Mouse (Mus musculus): ENCODE measurements around the gene Lsamp. TPM values are rescaled to one million over a fixed set of nuclear protein-coding genes. Genes with fewer than 3 reads are reported as not detected.

Lsamp gene
- polyA plus RNA-seq, 1 experiment from 2014 or later: 31.1 TPM

DNA sequence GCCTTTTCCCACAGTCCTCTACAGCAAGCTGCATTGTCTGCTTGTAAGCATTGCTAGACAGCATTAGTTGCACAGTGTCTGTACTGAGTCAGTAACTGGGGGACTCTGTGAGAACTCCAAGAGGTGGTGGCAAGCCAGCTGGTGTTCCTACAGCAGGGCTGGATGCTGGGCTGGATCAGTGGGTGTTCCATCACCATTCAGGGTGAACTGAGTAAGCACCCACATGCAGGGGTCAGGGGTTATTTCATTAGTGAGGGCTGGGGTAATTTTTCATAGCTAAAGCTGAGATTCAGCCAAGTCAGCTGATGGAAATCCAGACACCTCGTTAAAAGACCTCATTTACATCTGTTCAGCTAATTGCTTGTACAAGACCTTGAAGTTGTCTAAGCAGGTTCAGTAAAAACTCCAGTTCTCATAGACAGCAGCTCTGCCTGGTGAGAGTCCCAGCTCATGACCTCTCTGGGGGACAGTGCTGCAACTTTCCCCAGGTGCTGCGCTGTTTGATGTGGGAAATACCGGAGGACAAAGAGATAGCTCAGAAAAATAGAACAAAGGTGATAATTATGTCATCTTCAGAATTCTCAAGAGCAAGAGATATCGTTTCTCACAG is 1928.5 kb downstream of the Lsamp start:
- no peak overlapping the region for H3K4me2 ChIP-seq (replicated peaks)
- ATAC-seq (ENCODE audit: low FRiP score): peak; percentile 69
- H3K27me3 ChIP-seq: no peaks in the 10 kb centered on the region
- no peaks in the 10 kb centered on the region for H3K9me3 ChIP-seq (replicated peaks)
- no peak overlapping the region for H3K4me3 ChIP-seq
- H3K9ac ChIP-seq: no peak overlapping the region
- no peaks in the 10 kb centered on the region for H3K36me3 ChIP-seq
- H3K27ac ChIP-seq: no peak overlapping the region
- WGBS: 77% methylated on average over 4 of the region's 4 CpGs
- no peaks in the 10 kb centered on the region; the same call in 1 of the 2 replicates for H3K4me1 ChIP-seq

DNA sequence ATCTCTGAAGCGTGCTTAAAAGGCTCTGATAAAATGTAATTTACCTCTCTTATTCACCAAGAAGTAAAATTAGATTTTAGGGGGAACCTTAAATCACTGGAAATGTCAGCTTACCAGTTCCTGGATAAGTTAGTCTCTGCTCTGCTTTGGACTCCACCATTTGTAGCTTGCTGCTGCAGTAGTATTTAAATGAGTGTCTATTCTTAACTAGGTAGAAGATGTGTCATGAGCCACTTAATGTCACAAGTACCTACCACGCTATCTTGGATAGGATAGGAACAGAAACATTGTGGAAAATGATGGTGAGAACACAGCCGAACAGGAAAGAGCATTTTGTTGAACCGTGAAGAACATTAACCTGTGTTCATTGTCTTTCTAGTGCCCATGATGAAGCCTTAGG is 1929.2 kb downstream of the Lsamp start:
- no peak overlapping the region for H3K9ac ChIP-seq
- no peaks in the 10 kb centered on the region; the same call in 1 of the 2 replicates for H3K4me1 ChIP-seq
- no peaks in the 10 kb centered on the region for H3K9me3 ChIP-seq (replicated peaks)
- no peaks in the 10 kb centered on the region for H3K27me3 ChIP-seq
- H3K4me2 ChIP-seq (replicated peaks): no peak overlapping the region
- ATAC-seq (ENCODE audit: low FRiP score): no peak
- H3K4me3 ChIP-seq: no peak overlapping the region
- H3K36me3 ChIP-seq: no peaks in the 10 kb centered on the region
- 94% methylated on average over 4 of the region's 4 CpGs for WGBS
- H3K27ac ChIP-seq: no peak overlapping the region

DNA sequence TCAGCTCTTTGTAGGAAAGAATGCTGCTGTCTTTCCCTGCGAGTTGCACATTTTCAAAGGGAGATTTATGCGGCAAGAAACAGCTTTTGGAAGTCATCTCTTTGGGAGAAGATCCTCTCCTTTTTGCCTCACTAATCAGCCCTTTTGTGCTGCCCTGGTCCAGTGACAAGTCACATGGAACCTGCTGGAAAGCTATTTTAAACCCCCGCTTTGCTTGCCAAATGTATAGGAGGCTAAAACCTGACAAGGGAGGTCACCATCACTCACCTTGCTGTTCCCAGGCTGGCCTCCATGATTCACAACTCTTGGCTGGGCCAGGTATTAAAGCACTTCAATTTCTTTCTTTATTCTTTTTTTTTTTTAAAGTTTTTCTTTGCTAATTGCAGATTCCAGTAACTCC is 1932.2 kb downstream of the Lsamp start:
- H3K27me3 ChIP-seq: no peaks in the 10 kb centered on the region
- no peak overlapping the region for H3K4me3 ChIP-seq
- 83% methylated on average over 3 of the region's 3 CpGs for WGBS
- no peak overlapping the region for H3K4me2 ChIP-seq (replicated peaks)
- H3K9ac ChIP-seq: no peak overlapping the region
- no peaks in the 10 kb centered on the region; the same call in 1 of the 2 replicates for H3K4me1 ChIP-seq
- H3K36me3 ChIP-seq: no peaks in the 10 kb centered on the region
- H3K27ac ChIP-seq: no peak overlapping the region
- no peak for ATAC-seq (ENCODE audit: low FRiP score)
- no peaks in the 10 kb centered on the region for H3K9me3 ChIP-seq (replicated peaks)

DNA sequence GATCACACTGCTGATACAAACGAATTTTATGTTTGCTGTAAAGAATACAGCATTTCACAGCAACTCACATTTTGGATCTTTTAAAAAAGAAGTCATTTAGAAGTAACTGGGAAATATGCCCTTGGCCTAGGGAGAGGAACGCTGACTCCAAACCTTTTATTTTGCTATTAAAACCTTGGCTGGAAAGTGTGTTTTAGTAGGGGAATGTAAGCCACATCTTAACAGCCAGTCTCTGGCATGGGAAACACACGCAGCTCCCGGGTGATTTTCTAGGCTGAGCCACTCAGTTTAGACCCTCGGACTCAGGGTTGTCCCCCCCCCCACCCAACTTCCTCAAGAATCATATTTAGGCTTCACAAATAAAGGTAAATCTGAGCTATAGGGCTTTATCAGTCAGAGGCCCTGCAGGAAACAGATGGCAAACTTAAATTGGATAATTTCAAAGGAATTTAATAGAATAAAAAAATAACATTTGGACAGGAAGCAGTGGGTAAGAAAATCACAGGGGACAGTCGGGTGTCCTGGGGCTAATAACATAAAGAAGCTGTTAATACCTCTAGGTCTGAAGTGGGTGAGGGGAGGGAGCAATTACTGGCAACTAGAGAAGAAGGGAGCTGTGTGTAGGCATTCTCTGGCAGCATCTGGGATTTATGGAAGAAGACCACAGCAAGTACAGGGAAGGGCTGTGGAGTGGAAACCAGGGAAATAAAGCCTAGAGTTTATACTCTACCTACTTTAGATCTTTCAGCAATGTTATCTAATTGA is 1933.1 kb downstream of the Lsamp start:
- Histone ChIP-seq H3K9me3 (replicated peaks) (no peaks in the 10 kb centered on the region), H3K27ac (no peak overlapping the region), H3K36me3 (no peaks in the 10 kb centered on the region), H3K9ac (no peak overlapping the region), H3K27me3 (no peaks in the 10 kb centered on the region), H3K4me1 (no peaks in the 10 kb centered on the region; the same call in 1 of the 2 replicates), H3K4me2 (replicated peaks) (no peak overlapping the region), H3K4me3 (no peak overlapping the region)
- ATAC-seq (ENCODE audit: low FRiP score): no peak
- WGBS: 60% methylated on average over 6 of the region's 6 CpGs

DNA sequence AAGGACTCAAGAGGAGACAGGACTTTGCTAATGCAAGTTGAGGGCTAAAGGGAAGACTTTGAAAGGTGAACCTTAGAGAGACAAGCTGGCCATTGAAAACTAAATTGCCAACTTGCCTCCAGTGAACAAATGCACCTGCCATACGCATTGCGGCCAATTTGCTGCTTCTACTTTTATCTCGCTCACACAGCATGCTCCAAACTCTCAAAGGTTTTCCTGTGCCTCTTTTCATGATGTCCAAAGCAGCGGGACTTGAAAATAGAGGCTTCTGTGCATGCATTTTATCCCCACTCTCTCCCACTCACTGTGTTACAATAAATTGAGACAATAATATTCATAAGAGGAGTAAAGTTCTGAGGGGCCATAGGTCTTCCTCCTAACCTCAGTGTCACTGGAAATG is 1945.4 kb downstream of the Lsamp start:
- Histone ChIP-seq H3K4me3 (no peak overlapping the region), H3K4me2 (replicated peaks) (no peak overlapping the region), H3K27me3 (no peaks in the 10 kb centered on the region), H3K4me1 (no peaks in the 10 kb centered on the region), H3K9ac (no peak overlapping the region), H3K9me3 (replicated peaks) (no peaks in the 10 kb centered on the region), H3K36me3 (no peaks in the 10 kb centered on the region), H3K27ac (no peak overlapping the region)
- 90% methylated on average over 4 of the region's 4 CpGs for WGBS
- ATAC-seq (ENCODE audit: low FRiP score): no peak

DNA sequence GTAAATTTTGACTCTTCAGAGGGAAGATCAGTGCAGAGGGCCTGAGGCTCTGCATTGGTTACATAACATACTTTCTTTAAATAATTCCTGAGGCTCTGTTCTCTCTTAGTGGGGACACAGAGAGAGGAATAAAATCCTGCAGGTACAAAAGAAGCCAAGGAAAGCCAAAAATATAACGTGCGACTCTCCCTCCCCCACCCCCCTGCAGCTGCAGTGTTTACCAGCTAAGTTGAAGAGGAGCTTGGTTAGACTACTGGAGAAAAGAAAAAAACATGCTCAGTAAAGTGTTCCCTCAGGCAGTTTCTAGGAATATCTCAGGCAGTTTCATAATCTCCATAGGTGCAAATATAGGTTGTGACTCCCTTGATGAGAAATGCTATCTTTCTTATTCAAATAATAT is 1951.5 kb downstream of the Lsamp start:
- no peak for ATAC-seq (ENCODE audit: low FRiP score)
- Histone ChIP-seq H3K27me3 (no peaks in the 10 kb centered on the region), H3K9me3 (replicated peaks) (no peaks in the 10 kb centered on the region), H3K27ac (no peak overlapping the region), H3K36me3 (no peaks in the 10 kb centered on the region), H3K4me1 (no peaks in the 10 kb centered on the region), H3K4me2 (replicated peaks) (no peak overlapping the region), H3K4me3 (no peak overlapping the region), H3K9ac (no peak overlapping the region)
- WGBS: 80% methylated on average over 2 of the region's 2 CpGs

DNA sequence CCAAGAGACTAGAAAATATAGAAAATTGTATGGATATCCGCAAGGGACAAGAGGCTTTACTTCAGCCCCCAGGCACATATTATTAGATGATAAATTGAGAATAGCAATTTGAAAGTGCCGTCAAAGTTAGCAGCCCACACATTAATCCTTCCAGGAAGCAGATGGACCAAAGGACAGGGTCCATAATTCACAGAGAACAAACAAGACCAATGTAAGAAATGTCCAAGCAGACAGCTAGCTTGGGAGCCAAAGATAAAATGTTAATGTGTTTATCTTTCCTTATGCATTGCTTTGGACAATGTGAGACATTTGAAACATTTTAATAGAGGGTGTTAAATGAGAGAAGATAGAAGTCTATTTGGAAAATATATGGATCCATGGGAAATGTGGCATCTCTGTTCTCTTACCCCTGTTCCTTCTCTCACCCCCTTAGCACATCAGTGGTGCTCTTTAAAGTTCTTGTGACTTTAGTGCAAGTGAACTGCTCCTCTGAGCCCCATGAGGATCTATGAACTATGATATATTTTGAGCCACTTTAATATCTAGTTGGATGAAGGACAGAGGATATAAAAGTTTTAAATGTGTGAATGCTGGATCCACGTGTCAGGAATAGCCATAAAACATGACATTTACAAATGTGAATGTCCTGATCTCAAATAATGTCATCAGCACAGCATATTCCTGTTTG is 1952.9 kb downstream of the Lsamp start:
- WGBS: 84% methylated on average over 3 of the region's 3 CpGs
- H3K36me3 ChIP-seq: no peaks in the 10 kb centered on the region
- no peak for ATAC-seq (ENCODE audit: low FRiP score)
- no peak overlapping the region for H3K27ac ChIP-seq
- no peaks in the 10 kb centered on the region for H3K4me1 ChIP-seq
- H3K4me2 ChIP-seq (replicated peaks): no peak overlapping the region
- H3K9me3 ChIP-seq (replicated peaks): no peaks in the 10 kb centered on the region
- H3K27me3 ChIP-seq: no peaks in the 10 kb centered on the region
- H3K4me3 ChIP-seq: no peak overlapping the region
- no peak overlapping the region for H3K9ac ChIP-seq

DNA sequence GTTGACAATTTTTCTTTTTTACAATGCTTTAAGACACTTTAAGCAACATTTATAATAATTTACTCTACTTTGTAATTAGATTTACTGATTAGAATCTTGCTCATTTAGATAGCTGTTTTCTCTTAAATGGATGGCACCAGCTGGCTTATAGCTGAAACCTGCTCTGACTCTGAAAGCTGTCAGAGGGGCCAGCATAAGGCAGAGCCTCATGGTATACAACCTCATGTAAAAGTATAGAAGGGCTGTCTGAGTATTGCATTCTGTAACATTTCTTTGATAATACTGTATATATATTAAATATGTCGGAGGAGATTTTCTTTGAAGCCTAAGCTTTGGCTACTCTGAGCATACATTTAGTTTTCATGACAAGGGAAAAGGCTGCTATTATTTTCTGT is 1953.4 kb downstream of the Lsamp start:
- Histone ChIP-seq H3K4me3 (no peak overlapping the region), H3K27ac (no peak overlapping the region), H3K36me3 (no peaks in the 10 kb centered on the region), H3K4me2 (replicated peaks) (no peak overlapping the region), H3K9ac (no peak overlapping the region), H3K27me3 (no peaks in the 10 kb centered on the region), H3K4me1 (no peaks in the 10 kb centered on the region), H3K9me3 (replicated peaks) (no peaks in the 10 kb centered on the region)
- WGBS: 97% methylated on average over 1 of the region's 1 CpGs
- ATAC-seq (ENCODE audit: low FRiP score): no peak

DNA sequence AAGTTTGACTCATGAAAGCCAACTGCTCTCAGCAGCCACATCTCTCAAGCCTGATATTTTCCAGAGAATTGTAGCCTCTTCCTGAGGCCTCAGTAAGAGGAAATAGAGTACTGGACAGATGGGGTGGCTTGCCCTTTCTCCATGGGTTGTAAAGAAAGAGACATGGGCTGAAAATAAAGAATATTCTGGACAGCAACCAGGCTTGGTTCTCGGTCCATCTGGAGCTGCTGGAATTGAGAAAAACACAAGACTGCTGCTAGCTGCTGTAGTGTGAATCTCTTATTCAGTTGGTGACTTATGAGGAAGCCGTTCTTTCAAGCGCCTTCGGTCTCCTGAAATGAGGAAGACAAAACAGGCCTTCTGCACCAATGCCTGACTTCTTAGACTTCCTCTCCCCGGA is 1954.1 kb downstream of the Lsamp start:
- no peak overlapping the region for H3K4me2 ChIP-seq (replicated peaks)
- H3K27me3 ChIP-seq: no peaks in the 10 kb centered on the region
- H3K4me3 ChIP-seq: no peak overlapping the region
- H3K9ac ChIP-seq: no peak overlapping the region
- no peaks in the 10 kb centered on the region for H3K4me1 ChIP-seq
- H3K9me3 ChIP-seq (replicated peaks): no peaks in the 10 kb centered on the region
- ATAC-seq (ENCODE audit: low FRiP score): no peak
- no peak overlapping the region for H3K27ac ChIP-seq
- WGBS: 92% methylated on average over 5 of the region's 5 CpGs
- no peaks in the 10 kb centered on the region for H3K36me3 ChIP-seq

DNA sequence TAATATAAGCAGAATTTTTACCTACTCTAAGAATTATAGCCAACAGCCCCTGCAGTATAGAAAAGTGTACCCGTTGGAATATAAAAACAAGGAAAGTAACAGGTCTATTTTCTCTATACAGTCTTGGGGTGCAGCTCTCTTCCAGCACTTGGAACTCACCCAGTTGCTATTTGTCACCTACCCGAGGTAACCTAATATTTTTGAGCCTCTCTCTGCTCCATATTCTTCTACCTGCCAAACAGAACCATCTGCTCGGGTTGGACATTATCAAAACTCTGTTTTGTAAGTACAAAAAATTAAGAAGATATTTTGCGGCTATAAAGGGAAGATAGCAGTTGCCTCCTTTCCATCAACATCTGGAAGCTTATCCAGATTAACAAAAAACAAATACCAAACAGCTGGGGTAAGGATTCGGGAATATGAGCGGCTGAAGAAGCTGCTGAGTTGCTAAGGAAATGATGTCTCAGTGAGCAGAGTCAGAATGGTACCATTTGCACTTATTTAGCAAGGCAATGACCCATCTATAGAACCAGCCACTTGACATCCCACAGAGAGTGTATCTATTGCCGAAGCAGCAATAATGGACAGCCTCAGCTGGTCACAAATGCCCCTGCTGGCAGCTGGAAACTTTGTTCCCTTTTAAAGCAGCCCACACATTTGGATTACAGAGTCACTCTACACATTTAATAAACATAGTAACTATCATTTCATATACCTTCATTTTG is 1957.6 kb downstream of the Lsamp start:
- Histone ChIP-seq H3K27me3 (no peaks in the 10 kb centered on the region), H3K27ac (no peak overlapping the region), H3K36me3 (no peaks in the 10 kb centered on the region), H3K4me1 (no peaks in the 10 kb centered on the region), H3K4me2 (replicated peaks) (no peak overlapping the region), H3K4me3 (no peak overlapping the region), H3K9me3 (replicated peaks) (no peaks in the 10 kb centered on the region), H3K9ac (no peak overlapping the region)
- no peak for ATAC-seq (ENCODE audit: low FRiP score)
- WGBS: 79% methylated on average over 7 of the region's 7 CpGs

DNA sequence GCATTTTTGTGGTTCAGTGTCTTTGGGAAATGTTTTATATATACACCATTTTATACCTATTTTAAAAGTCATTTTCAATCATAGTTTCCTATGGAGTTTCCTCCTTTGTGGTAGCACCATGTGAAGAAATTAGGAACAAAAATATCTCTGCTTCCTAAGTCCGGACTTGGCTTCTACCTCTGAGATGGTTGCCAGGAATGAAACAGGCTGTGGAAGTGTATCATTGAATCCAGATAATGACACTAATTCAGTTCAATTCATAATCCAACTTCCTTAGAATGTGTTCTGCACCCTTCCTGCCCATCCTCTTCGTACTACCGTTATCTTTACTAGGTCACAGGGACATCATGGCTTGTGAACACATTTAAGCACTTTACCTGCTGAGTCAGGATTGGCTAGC is 1973.7 kb downstream of the Lsamp start:
- Histone ChIP-seq H3K4me2 (replicated peaks) (no peak overlapping the region), H3K4me3 (no peak overlapping the region), H3K27me3 (no peaks in the 10 kb centered on the region), H3K36me3 (no peaks in the 10 kb centered on the region), H3K9ac (no peak overlapping the region), H3K27ac (no peak overlapping the region), H3K4me1 (no peaks in the 10 kb centered on the region), H3K9me3 (replicated peaks) (no peaks in the 10 kb centered on the region)
- no peak for ATAC-seq (ENCODE audit: low FRiP score)
- WGBS: 96% methylated on average over 3 of the region's 3 CpGs

DNA sequence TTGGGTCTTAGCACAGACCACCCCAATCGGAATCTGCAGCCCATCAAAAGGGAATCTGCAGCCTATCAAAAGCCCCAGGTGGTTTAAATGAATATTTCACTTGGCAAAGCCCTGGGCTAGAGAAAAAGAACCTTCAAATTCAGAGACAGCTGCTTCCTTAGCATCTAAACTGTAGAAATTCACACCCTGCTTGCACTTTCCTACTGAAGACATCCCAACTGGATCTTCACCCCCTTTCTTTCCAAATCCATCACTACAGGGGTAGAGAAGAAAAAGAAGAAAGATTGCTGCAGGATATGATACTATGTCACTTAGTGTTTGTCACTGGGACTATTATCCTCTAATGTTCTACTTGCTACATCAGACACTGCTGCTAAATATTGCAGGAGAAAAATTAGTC is 1981.5 kb downstream of the Lsamp start:
- H3K27me3 ChIP-seq: no peaks in the 10 kb centered on the region
- WGBS: 66% methylated on average over 1 of the region's 1 CpGs
- H3K9ac ChIP-seq: no peak overlapping the region

More for the DNA sequence above, 1981.5 kb downstream of the Lsamp start:
- Histone ChIP-seq H3K4me2 (replicated peaks) (no peak overlapping the region), H3K9me3 (replicated peaks) (no peaks in the 10 kb centered on the region), H3K4me1 (no peaks in the 10 kb centered on the region), H3K36me3 (no peaks in the 10 kb centered on the region), H3K27ac (no peak overlapping the region), H3K4me3 (no peak overlapping the region)
- no peak for ATAC-seq (ENCODE audit: low FRiP score)
